Mouse (Mus musculus): ENCODE measurements at regions not wholly inside any gene's neighbourhood (a gene's known extent, or its start where the extent isn't known, plus 50 kb on each side); places are given as distances from the start of the nearest gene placed in this dataset.

DNA sequence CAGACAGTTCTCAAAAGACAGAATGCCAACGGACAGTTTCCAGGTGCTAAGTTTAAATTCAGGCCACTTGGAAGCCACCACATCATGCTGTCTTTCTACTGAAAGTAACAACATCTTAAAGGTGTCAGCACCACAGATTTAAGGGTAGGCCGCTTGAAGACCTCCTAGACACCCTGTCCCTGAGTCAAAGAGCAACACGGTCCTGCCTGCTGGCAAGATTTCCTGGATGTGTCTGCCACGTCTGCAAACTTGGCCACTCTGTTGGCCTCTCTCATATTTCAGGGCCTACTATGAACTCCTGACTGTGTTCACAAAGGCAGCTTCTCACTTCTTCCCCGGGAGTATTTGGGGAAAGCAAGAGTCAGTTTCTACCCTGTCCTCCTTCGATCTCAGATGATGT, 194.7 kb upstream of the Esrrg start:
- no peak for DNase-seq
- no peaks in the 10 kb centered on the region for H3K79me2 ChIP-seq (replicated peaks; ENCODE audit: control insufficient read depth, insufficient read depth, low read length)

DNA sequence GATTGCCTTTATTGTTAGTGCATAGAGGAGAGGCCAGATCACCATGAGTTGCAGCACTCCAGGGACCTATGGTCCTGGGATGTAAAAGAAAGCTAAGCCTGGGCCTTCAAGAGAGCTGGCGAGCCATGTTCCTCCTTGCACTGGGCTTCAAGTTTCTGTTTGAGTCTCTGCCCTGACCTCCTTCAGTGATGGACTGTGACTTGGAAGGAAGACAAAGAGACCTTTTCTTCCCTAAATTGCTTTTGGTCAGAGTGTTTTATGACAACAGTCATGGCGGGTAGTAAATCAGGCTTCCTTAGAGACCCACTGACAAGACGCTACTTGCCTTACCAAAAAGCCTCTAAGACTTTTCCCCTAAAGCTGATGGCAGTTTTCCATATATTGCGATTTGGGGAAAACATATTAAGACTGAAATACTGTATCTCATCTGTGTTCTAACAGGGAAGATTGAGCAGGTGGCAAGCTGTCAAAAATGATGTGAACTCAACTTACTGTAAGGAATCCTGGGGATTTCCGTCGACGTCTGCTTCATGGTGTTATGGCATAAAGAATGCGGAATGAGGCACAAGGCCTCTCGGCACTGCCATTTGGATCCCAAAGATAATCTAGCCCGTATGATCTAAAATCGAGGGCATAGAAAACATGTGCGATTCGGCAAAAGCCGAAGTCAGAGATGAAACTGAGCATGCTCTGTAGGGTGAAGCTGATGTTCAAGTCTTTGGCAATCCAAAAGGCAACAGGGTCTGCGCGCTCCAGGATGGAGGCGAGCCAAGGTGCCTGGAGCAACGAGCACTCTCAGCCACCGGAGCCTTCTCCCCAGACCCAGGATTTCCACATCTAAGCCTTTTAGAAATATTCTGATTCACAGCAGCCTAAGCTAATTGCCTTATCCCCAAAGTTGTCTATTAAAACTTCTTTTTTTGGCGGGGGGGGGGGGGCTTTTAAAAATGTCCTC, 190.1 kb upstream of the Esrrg start:
- H3K9ac ChIP-seq (ENCODE audit: low read depth, low read length): no peak overlapping the region
- intact Hi-C loops (cut with DNase I): no loop called here
- no peak for DNase-seq
- 87% methylated on average over 20 of the region's 20 CpGs for WGBS
- H3K27ac ChIP-seq: no peak overlapping the region
- H3K4me1 ChIP-seq (ENCODE audit: control insufficient read depth, insufficient read depth, low read length): no peaks in the 10 kb centered on the region
- H3K27me3 ChIP-seq (ENCODE audit: control insufficient read depth, insufficient read depth, low read length): peaks cover 1% of the 10 kb centered on the region; the same call in 1 of the 2 replicates
- H3K79me2 ChIP-seq (replicated peaks; ENCODE audit: control insufficient read depth, insufficient read depth, low read length): no peaks in the 10 kb centered on the region
- TF ChIP-seq EP300 (IDR thresholded peaks at IDR 0.05; ENCODE audit: insufficient read depth, low read depth, low read length) (no peak), POLR2A (IDR thresholded peaks at IDR 0.05; ENCODE audit: insufficient read depth, low read depth, low read length) (no peak), CTCF (IDR thresholded peaks at IDR 0.05) (no peak)
- no peak overlapping the region for H3K4me3 ChIP-seq
- H3K36me3 ChIP-seq (ENCODE audit: control insufficient read depth, insufficient read depth, low read length): no peaks in the 10 kb centered on the region

More for the DNA sequence above, 194.7 kb upstream of the Esrrg start:
- no peak for TF ChIP-seq EP300 (IDR thresholded peaks at IDR 0.05; ENCODE audit: insufficient read depth, low read depth, low read length)
- TF ChIP-seq POLR2A (IDR thresholded peaks at IDR 0.05; ENCODE audit: insufficient read depth, low read depth, low read length): no peak
- TF ChIP-seq CTCF (IDR thresholded peaks at IDR 0.05): no peak
- Histone ChIP-seq H3K27me3 (ENCODE audit: control insufficient read depth, insufficient read depth, low read length) (no peaks in the 10 kb centered on the region), H3K36me3 (ENCODE audit: control insufficient read depth, insufficient read depth, low read length) (no peaks in the 10 kb centered on the region), H3K9ac (ENCODE audit: low read depth, low read length) (no peak overlapping the region), H3K27ac (no peak overlapping the region), H3K4me1 (ENCODE audit: control insufficient read depth, insufficient read depth, low read length) (no peaks in the 10 kb centered on the region), H3K4me3 (no peak overlapping the region)
- intact Hi-C loops (cut with DNase I): no loop called here
- 69% methylated on average over 6 of the region's 6 CpGs for WGBS

DNA sequence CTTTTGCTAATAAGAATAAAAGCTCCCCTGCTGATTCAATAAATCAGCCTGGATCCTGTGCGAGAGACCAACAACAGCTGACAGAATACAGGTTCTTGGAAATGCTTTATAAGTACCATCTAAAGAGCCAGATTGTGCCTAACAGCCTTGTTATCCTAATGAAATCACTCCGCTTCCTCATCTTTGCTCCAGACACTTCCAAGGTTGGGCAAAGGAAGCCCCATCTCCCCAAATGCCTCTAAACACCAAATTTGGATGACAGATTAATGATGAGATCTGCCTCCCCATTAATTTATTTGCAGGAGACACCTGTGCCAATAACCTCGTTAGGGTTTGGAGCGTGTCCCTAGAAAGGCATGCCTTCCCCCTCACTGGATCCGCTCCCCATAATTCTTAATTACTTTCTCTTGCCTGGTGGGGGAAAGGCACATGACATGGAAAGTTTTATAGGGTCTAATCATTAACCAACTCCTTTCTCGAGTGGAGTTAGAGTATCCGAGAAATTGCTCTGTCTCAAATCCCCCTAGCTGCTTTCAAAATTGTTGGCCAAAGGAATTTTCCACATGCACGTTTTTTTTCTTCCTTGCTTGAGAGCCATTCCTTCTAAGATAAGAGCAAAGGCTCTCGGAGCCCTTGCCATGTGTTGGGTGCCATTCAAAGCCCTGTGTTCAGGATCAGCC, 179.9 kb upstream of the Esrrg start:
- no peak for TF ChIP-seq EP300 (IDR thresholded peaks at IDR 0.05; ENCODE audit: insufficient read depth, low read depth, low read length)
- no peak for TF ChIP-seq POLR2A (IDR thresholded peaks at IDR 0.05; ENCODE audit: insufficient read depth, low read depth, low read length)
- no peak for TF ChIP-seq CTCF (IDR thresholded peaks at IDR 0.05)
- Histone ChIP-seq H3K27ac (no peak overlapping the region), H3K4me1 (ENCODE audit: control insufficient read depth, insufficient read depth, low read length) (no peaks in the 10 kb centered on the region), H3K4me3 (no peak overlapping the region), H3K27me3 (ENCODE audit: control insufficient read depth, insufficient read depth, low read length) (no peaks in the 10 kb centered on the region), H3K79me2 (replicated peaks; ENCODE audit: control insufficient read depth, insufficient read depth, low read length) (no peaks in the 10 kb centered on the region), H3K9ac (ENCODE audit: low read depth, low read length) (no peak overlapping the region), H3K36me3 (ENCODE audit: control insufficient read depth, insufficient read depth, low read length) (no peaks in the 10 kb centered on the region)
- WGBS: 61% methylated on average over 9 of the region's 9 CpGs
- intact Hi-C loops (cut with DNase I): no loop called here
- DNase-seq: no peak

- 70% methylated on average over 24 of the region's 24 CpGs for WGBS
These were observed 174.6 kb upstream of the Esrrg start for GRCm38 (mm10) chr1:187433716-187434634.

DNA sequence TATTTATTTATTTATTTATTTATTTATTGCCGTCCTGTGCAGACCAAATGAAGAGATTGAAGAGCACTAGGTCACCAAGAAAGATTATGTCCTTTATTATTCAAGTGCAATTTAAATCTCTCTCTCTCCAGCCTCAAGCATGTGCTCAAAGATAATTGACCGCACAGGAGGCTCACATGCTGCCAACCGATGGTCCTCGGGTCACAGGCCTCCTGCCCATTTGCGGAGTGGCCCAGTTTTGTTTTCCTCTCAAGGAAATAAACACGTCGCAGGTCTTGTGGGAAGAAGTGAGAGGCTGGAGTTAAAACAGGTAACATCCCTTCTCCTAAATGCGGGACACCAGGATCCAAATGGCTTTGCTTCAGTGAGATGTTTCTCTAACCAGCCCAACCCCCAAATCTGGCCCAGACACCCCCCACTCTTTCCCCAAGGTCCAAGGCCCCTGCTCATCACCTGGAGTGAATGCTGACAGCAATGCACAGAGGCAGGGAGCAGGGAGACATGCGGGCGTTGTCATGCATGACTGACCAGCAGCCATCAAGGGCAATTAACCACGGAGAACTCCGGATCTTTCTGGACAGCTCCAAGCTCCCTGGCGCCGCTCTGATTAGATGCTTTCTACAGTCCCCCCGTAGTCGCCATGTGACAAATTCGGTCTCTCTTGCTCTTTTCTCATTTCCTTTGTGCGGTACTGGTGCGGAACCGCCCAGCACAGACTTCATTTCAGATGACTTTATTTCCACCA, 169.2 kb upstream of the Esrrg start:
- 82% methylated on average over 20 of the region's 20 CpGs for WGBS

More at GRCm38 (mm10) chr1:187433716-187434634, 174.6 kb upstream of the Esrrg start:
- no peaks in the 10 kb centered on the region for H3K36me3 ChIP-seq (ENCODE audit: control insufficient read depth, insufficient read depth, low read length)
- intact Hi-C loops (cut with DNase I): no loop called here
- H3K4me1 ChIP-seq (ENCODE audit: control insufficient read depth, insufficient read depth, low read length): no peaks in the 10 kb centered on the region
- H3K79me2 ChIP-seq (replicated peaks; ENCODE audit: control insufficient read depth, insufficient read depth, low read length): no peaks in the 10 kb centered on the region
- no peak overlapping the region for H3K4me3 ChIP-seq
- TF ChIP-seq POLR2A (IDR thresholded peaks at IDR 0.05; ENCODE audit: insufficient read depth, low read depth, low read length) (no peak), CTCF (IDR thresholded peaks at IDR 0.05) (no peak), EP300 (IDR thresholded peaks at IDR 0.05; ENCODE audit: insufficient read depth, low read depth, low read length) (no peak)
- H3K9ac ChIP-seq (ENCODE audit: low read depth, low read length): no peak overlapping the region
- no peak overlapping the region for H3K27ac ChIP-seq
- no peak for DNase-seq
- H3K27me3 ChIP-seq (ENCODE audit: control insufficient read depth, insufficient read depth, low read length): no peaks in the 10 kb centered on the region

More for the DNA sequence above, 169.2 kb upstream of the Esrrg start:
- H3K4me3 ChIP-seq: no peak overlapping the region
- H3K9ac ChIP-seq (ENCODE audit: low read depth, low read length): no peak overlapping the region
- no peaks in the 10 kb centered on the region for H3K27me3 ChIP-seq (ENCODE audit: control insufficient read depth, insufficient read depth, low read length)
- H3K4me1 ChIP-seq (ENCODE audit: control insufficient read depth, insufficient read depth, low read length): no peaks in the 10 kb centered on the region
- no peak for DNase-seq
- no peaks in the 10 kb centered on the region for H3K79me2 ChIP-seq (replicated peaks; ENCODE audit: control insufficient read depth, insufficient read depth, low read length)
- TF ChIP-seq EP300 (IDR thresholded peaks at IDR 0.05; ENCODE audit: insufficient read depth, low read depth, low read length) (no peak), CTCF (IDR thresholded peaks at IDR 0.05) (no peak), POLR2A (IDR thresholded peaks at IDR 0.05; ENCODE audit: insufficient read depth, low read depth, low read length) (no peak)
- intact Hi-C loops (cut with DNase I): no loop called here
- H3K27ac ChIP-seq: no peak overlapping the region
- H3K36me3 ChIP-seq (ENCODE audit: control insufficient read depth, insufficient read depth, low read length): no peaks in the 10 kb centered on the region

Data from heart, adult 2 months (tissue).